ENCODE assay signal across 10 mouse cellular contexts in the genomic region with DNA sequence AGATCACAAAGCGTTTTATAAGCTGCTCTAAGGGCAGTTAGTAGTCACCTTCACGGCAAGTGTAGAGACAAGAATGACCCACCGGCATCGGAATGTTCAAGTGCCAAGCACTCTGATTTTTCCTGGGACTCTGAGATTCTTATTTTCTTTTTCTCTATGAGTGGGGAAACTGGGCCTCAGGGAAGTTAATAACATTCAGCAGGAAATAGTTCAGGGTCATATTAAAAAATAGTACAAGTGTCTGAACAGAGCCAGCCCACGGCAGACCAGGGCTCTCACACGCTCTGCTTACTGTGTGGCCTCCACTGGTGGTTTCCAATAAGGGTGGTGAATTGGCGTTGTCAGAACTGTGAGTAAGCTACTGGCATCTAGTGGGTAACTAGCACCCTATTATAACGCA.
"Had no signal": no experiment of that assay in that cellular context is flagged by ENCODE, and none has a peak within 500 bp of the region (broad histone marks: within the 10 kb centered on the region; RNA-seq: fewer than 3 reads in every experiment).

No protein-coding gene starts in this region.

- H3K4me1 ChIP-seq: midbrain, embryonic 12.5 days; neural tube, embryonic 13.5 days had no signal

- DNase-seq: retina, postnatal 1 day; right cerebral cortex, postnatal 4 days; spleen, adult 18-20 months; thymus, adult 18-20 months; thymus, postnatal 14 days had no signal

- H3K4me2 ChIP-seq: midbrain, embryonic 12.5 days; neural tube, embryonic 13.5 days had no signal

- H3K4me3 ChIP-seq: left cerebral cortex, adult 2 months; midbrain, embryonic 12.5 days; neural tube, embryonic 13.5 days had no signal

- ATAC-seq: midbrain, embryonic 16.5 days had no signal

- H3K9ac ChIP-seq: liver, embryonic 14.5 days; midbrain, embryonic 12.5 days; neural tube, embryonic 13.5 days had no signal

- H3K9me3 ChIP-seq: midbrain, embryonic 12.5 days; neural tube, embryonic 13.5 days had no signal

- H3K27ac ChIP-seq: left cerebral cortex, adult 2 months; liver, embryonic 14.5 days; midbrain, embryonic 12.5 days; neural tube, embryonic 13.5 days had no signal

- H3K27me3 ChIP-seq: midbrain, embryonic 12.5 days; neural tube, embryonic 13.5 days had no signal

- H3K36me3 ChIP-seq: midbrain, embryonic 12.5 days; neural tube, embryonic 13.5 days had no signal
